Mouse (Mus musculus): ENCODE measurements at regions not wholly inside any gene's neighbourhood (a gene's known extent, or its start where the extent isn't known, plus 50 kb on each side); places are given as distances from the start of the nearest gene placed in this dataset.
A peak's percentile ranks its signal among the peaks of the same experiment; 100 is the strongest.
"Not testable (repeated sequence)": the region's sequence is repeated elsewhere in the genome, so short reads cannot be mapped to it uniquely, and the experiment has no call there.

- DNase-seq (ENCODE audit: extremely low spot score in 1 of 2, low spot score in 1 of 2): no peak
These were observed 149.4 kb downstream of the Kif26a start for GRCm38 (mm10) chr12:112295337-112295941.

- DNase-seq (ENCODE audit: extremely low spot score in 1 of 2, low spot score in 1 of 2): no peak
These were observed 152.5 kb downstream of the Kif26a start for GRCm38 (mm10) chr12:112298521-112298920.

- no peak for DNase-seq (ENCODE audit: extremely low spot score in 1 of 2, low spot score in 1 of 2)
These were observed 153.1 kb downstream of the Kif26a start for GRCm38 (mm10) chr12:112299089-112299488.

- DNase-seq (ENCODE audit: extremely low spot score in 1 of 2, low spot score in 1 of 2): no peak
These were observed 153.6 kb downstream of the Kif26a start for GRCm38 (mm10) chr12:112299603-112300002.

GRCm38 (mm10) chr12:112300125-112300524 lies 154.1 kb downstream of the Kif26a start:
- DNase-seq (ENCODE audit: extremely low spot score in 1 of 2, low spot score in 1 of 2): no peak

- no peak for DNase-seq (ENCODE audit: extremely low spot score in 1 of 2, low spot score in 1 of 2)
These were observed 155.4 kb downstream of the Kif26a start for GRCm38 (mm10) chr12:112301411-112301891.

GRCm38 (mm10) chr12:112301929-112302328 lies 155.9 kb downstream of the Kif26a start:
- DNase-seq (ENCODE audit: extremely low spot score in 1 of 2, low spot score in 1 of 2): no peak

GRCm38 (mm10) chr12:112306208-112306607 lies 160.2 kb downstream of the Kif26a start:
- DNase-seq (ENCODE audit: extremely low spot score in 1 of 2, low spot score in 1 of 2): peak in 1 of 2 experiments; percentile 26

GRCm38 (mm10) chr12:112308016-112308415 lies 162.0 kb downstream of the Kif26a start:
- no peak for DNase-seq (ENCODE audit: extremely low spot score in 1 of 2, low spot score in 1 of 2)

GRCm38 (mm10) chr12:112309096-112309495 lies 163.1 kb downstream of the Kif26a start:
- not testable (repeated sequence) for DNase-seq (ENCODE audit: extremely low spot score in 1 of 2, low spot score in 1 of 2)

GRCm38 (mm10) chr12:112309781-112310180 lies 163.8 kb downstream of the Kif26a start:
- no peak for DNase-seq (ENCODE audit: extremely low spot score in 1 of 2, low spot score in 1 of 2)

GRCm38 (mm10) chr12:112310661-112311060 lies 164.7 kb downstream of the Kif26a start:
- no peak for DNase-seq (ENCODE audit: extremely low spot score in 1 of 2, low spot score in 1 of 2)

- no peak for DNase-seq (ENCODE audit: extremely low spot score in 1 of 2, low spot score in 1 of 2)
These were observed 168.8 kb downstream of the Kif26a start for GRCm38 (mm10) chr12:112314781-112315180.

GRCm38 (mm10) chr12:112317191-112317590 lies 171.2 kb downstream of the Kif26a start:
- no peak for DNase-seq (ENCODE audit: extremely low spot score in 1 of 2, low spot score in 1 of 2)

GRCm38 (mm10) chr12:112318461-112318860 lies 170.8 kb upstream of the A530016L24Rik start:
- no peak for DNase-seq (ENCODE audit: extremely low spot score in 1 of 2, low spot score in 1 of 2)

GRCm38 (mm10) chr12:112322196-112322595 lies 167.1 kb upstream of the A530016L24Rik start:
- DNase-seq (ENCODE audit: extremely low spot score in 1 of 2, low spot score in 1 of 2): no peak

GRCm38 (mm10) chr12:112327411-112327810 lies 161.8 kb upstream of the A530016L24Rik start:
- no peak for DNase-seq (ENCODE audit: extremely low spot score in 1 of 2, low spot score in 1 of 2)

GRCm38 (mm10) chr12:112328809-112329575 lies 160.3 kb upstream of the A530016L24Rik start:
- no peak for DNase-seq (ENCODE audit: extremely low spot score in 1 of 2, low spot score in 1 of 2)

- DNase-seq (ENCODE audit: extremely low spot score in 1 of 2, low spot score in 1 of 2): peak; percentile 77 to 91
These were observed 159.4 kb upstream of the A530016L24Rik start for GRCm38 (mm10) chr12:112329701-112330301.

- no peak for DNase-seq (ENCODE audit: extremely low spot score in 1 of 2, low spot score in 1 of 2)
These were observed 158.7 kb upstream of the A530016L24Rik start for GRCm38 (mm10) chr12:112330557-112330956.

- no peak for DNase-seq (ENCODE audit: extremely low spot score in 1 of 2, low spot score in 1 of 2)
These were observed 158.2 kb upstream of the A530016L24Rik start for GRCm38 (mm10) chr12:112331061-112331460.

Measured in frontal cortex, adult 2 months (tissue).